Mouse (Mus musculus): ENCODE measurements around the gene Hsd3b7. TPM values are rescaled to one million over a fixed set of nuclear protein-coding genes. Genes with fewer than 3 reads are reported as not detected.
"Not testable (repeated sequence)": the region's sequence is repeated elsewhere in the genome, so short reads cannot be mapped to it uniquely, and the experiment has no call there.

Hsd3b7 gene
- total RNA-seq, 2 experiments from 2014 or later, result 4.2 TPM

DNA sequence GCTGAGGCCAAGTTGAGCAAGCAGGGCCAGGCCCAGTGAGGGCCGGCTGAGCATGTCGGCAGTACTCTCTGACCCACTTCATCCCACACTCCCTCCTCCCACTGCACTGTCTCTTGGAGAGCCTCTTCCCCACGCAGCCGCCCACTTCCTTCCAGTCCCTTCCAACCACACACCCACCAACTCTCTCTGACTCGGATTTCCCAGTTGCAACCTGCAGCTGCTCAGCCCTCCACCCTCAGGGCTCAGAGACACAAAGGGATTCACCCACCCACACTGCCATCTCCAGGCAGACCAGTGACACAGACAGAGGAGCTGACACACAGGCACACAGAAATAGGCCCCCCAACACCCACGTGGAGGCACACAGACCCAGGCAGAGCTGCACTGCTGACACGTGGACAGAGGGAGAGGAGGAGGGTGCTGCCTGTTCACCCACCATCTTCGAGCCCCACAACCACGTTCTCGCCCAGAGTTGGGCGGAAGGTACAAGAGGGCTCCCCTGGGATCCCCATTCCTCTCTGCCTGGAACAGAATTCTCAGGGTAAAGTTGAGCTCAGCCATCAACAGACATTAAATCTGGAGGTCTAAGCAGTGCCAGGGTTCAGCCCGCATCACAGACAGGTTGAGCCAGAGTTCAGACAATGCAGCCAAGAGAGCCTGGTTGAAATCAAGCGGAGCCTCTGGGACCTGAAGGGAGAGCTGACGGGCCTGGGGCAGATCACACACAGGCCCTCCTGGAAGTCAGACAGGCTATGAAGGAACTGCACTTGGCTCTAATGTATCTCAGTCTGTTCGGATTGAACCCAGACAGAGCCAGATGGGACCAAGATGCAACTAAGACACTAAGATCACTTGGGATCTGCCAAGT is 15.8 kb downstream of the Hsd3b7 start:
- peak; percentile 72 for DNase-seq (ENCODE audit: low spot score)

DNA sequence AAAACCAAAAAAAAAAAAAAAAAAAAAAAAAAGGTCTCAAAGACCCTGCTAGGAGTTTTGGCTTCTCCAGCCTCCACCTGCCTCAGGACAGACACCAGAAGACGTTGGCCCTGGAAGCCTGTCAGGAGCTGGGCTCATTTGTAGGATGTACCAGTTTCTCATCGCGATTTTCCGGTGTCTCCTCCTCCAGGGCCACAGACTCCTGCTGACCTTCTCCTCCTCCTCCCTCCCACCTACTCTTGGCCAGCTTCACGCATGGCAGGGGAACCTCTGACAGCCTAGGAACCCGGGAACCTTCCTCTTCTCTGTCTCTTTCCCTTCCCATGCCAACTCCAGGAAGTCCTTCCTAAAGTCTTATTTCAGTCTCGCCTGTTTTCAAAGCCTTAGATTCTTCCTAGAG is 16.6 kb downstream of the Hsd3b7 start:
- DNase-seq (ENCODE audit: low spot score), result no peak

DNA sequence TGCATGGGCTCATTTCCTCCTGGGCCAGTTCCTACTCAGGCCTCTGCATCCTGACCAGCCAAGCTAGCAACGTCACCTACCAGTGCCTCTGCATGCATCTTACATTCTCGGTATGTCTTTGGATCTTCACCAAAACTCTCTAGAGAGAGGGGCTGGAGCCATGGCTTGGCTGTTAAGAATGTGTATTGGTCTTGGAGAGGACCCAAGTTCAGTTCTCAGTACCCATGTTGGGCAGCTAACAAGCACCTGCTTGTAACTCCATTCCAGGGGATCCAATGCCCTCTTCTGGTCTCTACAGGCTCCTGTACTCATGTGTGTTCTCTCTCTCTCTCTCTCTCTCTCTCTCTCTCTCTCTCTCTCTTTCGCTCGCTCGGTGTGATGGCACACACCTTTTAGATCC is 17.4 kb downstream of the Hsd3b7 start:
- DNase-seq (ENCODE audit: low spot score), result no peak

DNA sequence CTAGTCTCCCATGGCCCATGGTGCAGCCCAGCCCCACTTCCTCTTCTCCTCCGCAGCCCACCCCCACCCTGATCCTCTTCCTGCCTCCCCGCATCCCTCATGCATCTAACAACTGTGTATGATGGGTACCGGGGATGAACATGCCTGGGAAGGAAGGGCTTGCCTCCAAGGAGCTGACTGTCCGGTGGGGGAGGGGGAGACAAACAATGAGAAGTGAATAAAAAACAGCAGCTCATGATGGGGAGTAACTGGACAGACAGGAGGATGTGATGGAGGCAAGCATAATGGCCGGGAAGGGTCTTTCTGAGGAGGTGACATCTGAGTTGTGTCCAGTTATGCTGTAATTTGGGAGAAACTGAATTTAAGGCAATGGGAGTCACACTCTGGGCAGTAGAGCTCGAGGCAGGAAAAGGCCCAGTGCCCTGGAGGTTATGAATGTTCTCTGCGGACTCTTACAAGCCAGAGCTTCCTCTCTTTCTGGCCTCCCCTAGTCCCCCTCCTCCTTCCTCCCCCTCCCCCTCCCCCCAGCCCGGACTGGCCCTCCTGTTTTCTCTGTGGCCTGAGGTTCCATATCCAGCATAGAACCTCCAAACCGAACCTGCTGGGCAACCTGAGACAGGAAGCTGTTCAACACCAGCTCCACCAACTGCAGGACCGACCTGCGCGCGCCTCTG is 20.6 kb downstream of the Hsd3b7 start:
- no peak for DNase-seq (ENCODE audit: low spot score)

GRCm38 (mm10) chr7:127822494-127822893 is 22.1 kb downstream of the Hsd3b7 start:
- no peak for DNase-seq (ENCODE audit: low spot score)

- DNase-seq (ENCODE audit: low spot score), result no peak
Observed at GRCm38 (mm10) chr7:127823236-127824171, 23.1 kb downstream of the Hsd3b7 start.

DNA sequence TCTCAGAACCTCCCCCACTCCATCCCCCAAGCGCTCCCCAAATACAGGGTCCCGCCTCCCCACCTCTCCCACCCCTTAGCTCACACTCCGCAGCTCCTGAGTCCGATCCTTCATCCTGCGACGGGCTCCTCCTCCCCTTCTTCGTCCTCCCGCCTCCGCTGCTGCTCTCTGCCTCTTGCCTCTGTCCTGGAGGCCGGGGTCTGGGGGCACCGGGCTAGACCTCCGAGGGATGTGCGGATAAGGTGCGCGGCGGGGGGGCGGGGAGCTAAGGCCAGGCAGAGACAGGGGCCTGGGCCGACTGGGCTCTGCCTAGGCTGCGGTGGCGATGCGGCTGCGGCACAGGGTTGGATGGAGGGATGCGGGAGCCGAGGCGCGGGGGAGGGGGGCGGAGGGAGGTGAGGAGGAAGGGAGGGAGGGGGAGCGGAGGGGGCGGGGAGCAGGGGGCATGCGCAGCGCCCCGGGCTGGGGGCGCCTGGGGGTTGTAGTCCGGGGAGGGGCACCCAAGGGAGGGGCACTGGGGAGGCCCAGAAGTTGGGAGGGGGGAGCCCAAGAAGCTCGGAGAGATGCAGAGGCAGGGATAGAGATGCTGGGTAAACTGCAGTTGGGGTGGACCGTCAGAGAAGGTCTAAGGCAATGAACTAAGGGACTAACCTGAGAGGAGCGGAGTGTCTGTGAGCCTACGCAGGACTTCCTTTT is 23.9 kb downstream of the Hsd3b7 start, which contains the start of the genes Stx4a and Stx1b:
Stx4a (plus strand) TSS at position 119 of the 696 bp plus-strand sequence.
Stx1b (minus strand) TSS at position 374 of the 696 bp plus-strand sequence.
- no peak for DNase-seq (ENCODE audit: low spot score)

DNA sequence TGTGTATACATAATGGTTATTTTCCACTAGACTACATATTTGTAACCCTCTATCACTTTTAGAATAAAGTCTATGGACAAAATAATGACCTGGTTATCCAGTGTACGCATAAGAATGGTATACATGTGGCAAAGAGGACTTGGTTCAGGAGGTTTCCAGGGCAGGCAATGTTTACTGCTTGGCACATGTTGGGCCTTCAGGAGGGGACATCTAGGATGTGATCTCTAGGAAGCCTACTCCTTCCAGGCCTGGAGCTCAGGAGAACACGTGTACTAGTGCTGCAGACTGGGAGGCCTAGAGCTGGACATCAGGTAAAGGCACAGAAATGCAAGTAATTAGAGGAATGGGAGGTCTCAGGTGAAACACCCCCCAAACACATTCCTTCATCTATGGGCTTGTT is 35.1 kb downstream of the Hsd3b7 start:
- DNase-seq (ENCODE audit: low spot score), result no peak

GRCm38 (mm10) chr7:127837473-127837872 is 37.1 kb downstream of the Hsd3b7 start:
- DNase-seq (ENCODE audit: low spot score), result no peak

DNA sequence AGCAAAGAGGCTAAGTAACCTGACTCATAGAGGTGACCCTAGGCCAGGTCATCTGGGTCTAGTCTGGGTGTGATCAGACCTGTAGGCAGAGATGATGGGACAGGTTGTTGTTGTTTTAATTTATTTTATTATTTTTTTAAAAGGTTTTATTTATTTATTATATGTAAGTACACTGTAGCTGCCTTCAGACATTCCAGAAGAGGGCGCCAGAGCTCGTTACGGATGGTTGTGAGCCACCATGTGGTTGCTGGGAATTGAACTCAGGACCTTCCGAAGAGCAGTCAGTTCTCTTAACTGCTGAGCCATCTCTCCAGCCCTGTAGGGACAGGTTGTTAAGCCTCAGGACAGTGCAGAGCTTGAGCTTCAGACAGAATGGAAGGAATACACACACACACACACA is 37.5 kb downstream of the Hsd3b7 start:
- DNase-seq (ENCODE audit: low spot score), result not testable (repeated sequence)

DNA sequence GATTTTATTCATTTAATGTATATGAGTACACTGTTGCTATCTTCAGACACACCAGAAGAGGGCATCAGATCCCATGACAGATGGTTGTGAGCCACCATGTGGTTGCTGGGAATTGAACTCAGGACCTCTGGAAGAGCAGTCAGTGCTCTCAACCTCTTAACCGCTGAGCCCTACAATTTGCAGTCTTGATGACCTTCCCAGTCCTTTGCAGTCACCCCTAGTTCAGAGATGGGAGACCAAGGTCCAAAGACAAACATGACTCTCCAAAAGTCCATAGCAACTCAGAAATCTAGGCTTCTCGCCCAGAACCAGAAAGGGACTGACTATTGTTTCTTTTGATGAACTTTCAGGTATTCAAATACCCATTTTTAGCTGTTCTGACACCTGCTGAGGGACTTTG is 39.6 kb downstream of the Hsd3b7 start:
- not testable (repeated sequence) for DNase-seq (ENCODE audit: low spot score)

DNA sequence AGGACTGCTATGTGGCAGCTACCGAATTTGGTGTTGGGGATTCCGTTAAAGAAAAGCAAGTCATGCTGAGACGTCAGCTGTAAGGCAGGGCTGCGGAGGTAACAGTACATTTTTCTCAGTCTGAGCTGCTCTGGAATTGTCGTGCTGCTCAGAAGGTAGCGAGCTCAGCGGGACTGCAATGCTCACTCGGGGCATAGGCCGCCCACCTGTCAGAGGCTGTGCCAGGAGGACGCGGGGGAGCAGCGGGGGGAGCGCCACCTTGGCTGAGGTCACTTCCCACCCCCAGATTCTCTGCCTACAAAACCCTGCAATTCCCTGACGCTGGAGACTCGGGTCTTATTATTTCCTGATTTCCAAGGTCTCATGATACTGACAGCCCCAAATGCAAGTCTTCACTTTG is 40.5 kb downstream of the Hsd3b7 start:
- no peak for DNase-seq (ENCODE audit: low spot score)

GRCm38 (mm10) chr7:127841340-127842000 is 41.1 kb downstream of the Hsd3b7 start:
- DNase-seq (ENCODE audit: low spot score), result peak; percentile 94

DNA sequence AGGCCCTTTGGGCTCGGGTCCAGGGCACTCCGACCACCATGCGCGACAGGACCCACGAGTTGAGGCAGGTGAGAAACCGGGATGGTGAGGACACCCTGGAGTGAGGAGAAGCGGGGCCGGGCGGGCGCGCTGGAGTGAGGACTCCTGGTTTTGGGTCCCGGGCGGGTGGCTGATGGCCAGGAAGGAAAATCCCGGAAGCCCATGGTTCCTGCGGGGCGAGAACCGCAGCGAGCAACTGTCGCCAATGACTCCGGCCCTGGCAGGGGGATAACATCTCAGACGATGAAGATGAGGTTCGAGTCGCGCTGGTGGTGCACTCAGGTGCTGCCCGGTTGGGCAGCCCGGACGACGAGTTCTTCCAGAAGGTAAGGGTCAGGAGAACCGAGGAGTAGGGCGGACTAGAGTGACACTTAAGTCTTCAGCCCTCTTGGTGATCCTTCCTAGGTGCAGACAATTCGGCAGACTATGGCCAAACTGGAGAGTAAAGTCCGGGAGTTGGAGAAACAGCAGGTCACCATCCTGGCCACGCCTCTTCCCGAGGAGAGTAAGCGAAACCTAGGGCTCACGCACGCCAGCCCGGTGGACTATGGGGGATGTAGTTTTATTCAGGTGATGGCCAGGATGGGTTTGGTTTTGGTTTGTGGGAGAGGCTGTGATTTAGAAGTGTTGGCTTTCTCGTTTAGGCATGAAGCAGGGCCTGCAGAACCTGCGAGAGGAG is 41.8 kb downstream of the Hsd3b7 start:
- peak; percentile 85 for DNase-seq (ENCODE audit: low spot score)

- DNase-seq (ENCODE audit: low spot score), result peak; percentile 26
Observed at GRCm38 (mm10) chr7:127849973-127850875, 49.8 kb downstream of the Hsd3b7 start.

- peak; percentile 52 for DNase-seq (ENCODE audit: low spot score)
Observed at GRCm38 (mm10) chr7:127850906-127851305, 50.5 kb downstream of the Hsd3b7 start.
